Mouse (Mus musculus): ENCODE results near the gene BC048562. TPM values are rescaled to one million over a fixed set of nuclear protein-coding genes. Genes with fewer than 3 reads are reported as not detected.

BC048562 gene
- total and polyA plus RNA-seq, 3 experiments = not detected

GRCm38 (mm10) chr9:108481520-108482210, 45.4 kb downstream of the BC048562 start:
- H3K79me2 ChIP-seq (replicated peaks; ENCODE audit: control insufficient read depth, insufficient read depth, low read length) = peaks cover 8% of the 10 kb centered on the region
- H3K36me3 ChIP-seq (ENCODE audit: control insufficient read depth, insufficient read depth, low read length) = no peaks in the 10 kb centered on the region
- peak overlapping the region; percentile 81 for H3K4me3 ChIP-seq
- peak overlapping the region; percentile 99 for H3K27ac ChIP-seq
- no peaks in the 10 kb centered on the region for H3K27me3 ChIP-seq (ENCODE audit: control insufficient read depth, insufficient read depth, low read length)
- 0 out of 2 replicates have a peak, but pooled peaks have one; percentile 49 for TF ChIP-seq POLR2A (IDR thresholded peaks at IDR 0.05; ENCODE audit: insufficient read depth, low read depth, low read length)
- TF ChIP-seq CTCF (IDR thresholded peaks at IDR 0.05) = no peak
- WGBS = 60% methylated on average over 19 of the region's 19 CpGs
- intact Hi-C loops (cut with DNase I) = no loop called here
- peak; percentile 42 to 62 for DNase-seq
- peaks cover 11% of the 10 kb centered on the region for H3K4me1 ChIP-seq (ENCODE audit: control insufficient read depth, insufficient read depth, low read length)
- peak overlapping the region; percentile 91 for H3K9ac ChIP-seq (ENCODE audit: low read depth, low read length)

DNA sequence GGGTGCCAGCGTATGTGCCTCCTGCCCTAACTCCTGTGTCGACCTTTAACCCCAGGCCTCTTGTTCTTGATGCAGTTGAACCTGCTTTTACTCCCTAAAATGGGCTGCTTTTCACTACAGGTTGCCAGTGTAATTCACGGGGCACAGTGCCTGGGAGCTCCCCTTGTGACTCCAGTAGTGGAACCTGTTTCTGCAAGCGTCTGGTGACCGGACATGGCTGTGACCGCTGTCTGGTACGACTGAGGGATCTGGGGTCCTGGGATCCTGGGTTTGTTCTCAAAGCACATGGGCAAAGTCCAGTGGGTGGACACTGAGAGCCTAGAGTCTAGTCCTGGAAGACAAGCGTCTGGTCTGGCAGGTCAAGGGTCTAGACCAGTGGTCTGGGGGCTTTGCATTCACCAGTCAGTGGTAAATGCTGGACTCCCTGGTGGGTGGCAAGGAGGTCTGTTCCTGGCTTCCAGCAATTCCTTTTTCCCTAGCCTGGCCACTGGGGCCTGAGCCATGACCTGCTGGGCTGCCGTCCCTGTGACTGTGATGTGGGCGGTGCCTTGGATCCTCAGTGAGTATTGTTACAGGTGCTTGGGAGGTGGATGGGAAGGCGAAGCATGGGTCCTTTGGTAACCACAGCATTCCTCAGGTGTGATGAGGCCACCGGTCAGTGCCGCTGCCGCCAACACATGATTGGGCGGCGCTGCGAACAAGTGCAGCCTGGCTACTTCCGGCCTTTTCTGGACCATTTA, 46.9 kb downstream of the BC048562 start:
- DNase-seq = no peak
- WGBS = 86% methylated on average over 18 of the region's 18 CpGs
- H3K4me1 ChIP-seq (ENCODE audit: control insufficient read depth, insufficient read depth, low read length) = peaks cover 11% of the 10 kb centered on the region

GRCm38 (mm10) chr9:108484021-108484420, 47.7 kb downstream of the BC048562 start:
- intact Hi-C loops (cut with DNase I) = no loop called here
- DNase-seq = no peak
- WGBS = 94% methylated on average over 15 of the region's 15 CpGs
- Histone ChIP-seq H3K79me2 (replicated peaks; ENCODE audit: control insufficient read depth, insufficient read depth, low read length) (peaks cover 8% of the 10 kb centered on the region), H3K4me1 (ENCODE audit: control insufficient read depth, insufficient read depth, low read length) (peaks cover 10% of the 10 kb centered on the region), H3K27ac (no peak overlapping the region), H3K9ac (ENCODE audit: low read depth, low read length) (no peak overlapping the region), H3K36me3 (ENCODE audit: control insufficient read depth, insufficient read depth, low read length) (no peaks in the 10 kb centered on the region), H3K4me3 (no peak overlapping the region), H3K27me3 (ENCODE audit: control insufficient read depth, insufficient read depth, low read length) (no peaks in the 10 kb centered on the region)
- TF ChIP-seq POLR2A (IDR thresholded peaks at IDR 0.05; ENCODE audit: insufficient read depth, low read depth, low read length) (no peak), CTCF (IDR thresholded peaks at IDR 0.05) (no peak), EP300 (IDR thresholded peaks at IDR 0.05; ENCODE audit: insufficient read depth, low read depth, low read length) (no peak)

More for the DNA sequence above, 46.9 kb downstream of the BC048562 start:
- Histone ChIP-seq H3K9ac (ENCODE audit: low read depth, low read length) (no peak overlapping the region), H3K27ac (no peak overlapping the region; the same call in 1 of the 2 replicates), H3K27me3 (ENCODE audit: control insufficient read depth, insufficient read depth, low read length) (no peaks in the 10 kb centered on the region), H3K4me3 (peak overlapping the region; percentile 2; the same call in 1 of the 2 replicates), H3K79me2 (replicated peaks; ENCODE audit: control insufficient read depth, insufficient read depth, low read length) (peaks cover 8% of the 10 kb centered on the region), H3K36me3 (ENCODE audit: control insufficient read depth, insufficient read depth, low read length) (no peaks in the 10 kb centered on the region)
- intact Hi-C loops (cut with DNase I) = no loop called here
- TF ChIP-seq POLR2A (IDR thresholded peaks at IDR 0.05; ENCODE audit: insufficient read depth, low read depth, low read length) (0 out of 2 replicates have a peak, but pooled peaks have one; percentile 27), CTCF (IDR thresholded peaks at IDR 0.05) (no peak)

GRCm38 (mm10) chr9:108485301-108485875, 49.1 kb downstream of the BC048562 start:
- Histone ChIP-seq H3K27me3 (ENCODE audit: control insufficient read depth, insufficient read depth, low read length) (no peaks in the 10 kb centered on the region), H3K36me3 (ENCODE audit: control insufficient read depth, insufficient read depth, low read length) (no peaks in the 10 kb centered on the region), H3K9ac (ENCODE audit: low read depth, low read length) (no peak overlapping the region), H3K79me2 (replicated peaks; ENCODE audit: control insufficient read depth, insufficient read depth, low read length) (peaks cover 3% of the 10 kb centered on the region), H3K4me3 (no peak overlapping the region), H3K27ac (no peak overlapping the region), H3K4me1 (ENCODE audit: control insufficient read depth, insufficient read depth, low read length) (peaks cover 9% of the 10 kb centered on the region)
- TF ChIP-seq POLR2A (IDR thresholded peaks at IDR 0.05; ENCODE audit: insufficient read depth, low read depth, low read length) (no peak), CTCF (IDR thresholded peaks at IDR 0.05) (no peak), EP300 (IDR thresholded peaks at IDR 0.05; ENCODE audit: insufficient read depth, low read depth, low read length) (no peak)
- WGBS = 94% methylated on average over 19 of the region's 19 CpGs
- no peak for DNase-seq
- intact Hi-C loops (cut with DNase I) = no loop called here

DNA sequence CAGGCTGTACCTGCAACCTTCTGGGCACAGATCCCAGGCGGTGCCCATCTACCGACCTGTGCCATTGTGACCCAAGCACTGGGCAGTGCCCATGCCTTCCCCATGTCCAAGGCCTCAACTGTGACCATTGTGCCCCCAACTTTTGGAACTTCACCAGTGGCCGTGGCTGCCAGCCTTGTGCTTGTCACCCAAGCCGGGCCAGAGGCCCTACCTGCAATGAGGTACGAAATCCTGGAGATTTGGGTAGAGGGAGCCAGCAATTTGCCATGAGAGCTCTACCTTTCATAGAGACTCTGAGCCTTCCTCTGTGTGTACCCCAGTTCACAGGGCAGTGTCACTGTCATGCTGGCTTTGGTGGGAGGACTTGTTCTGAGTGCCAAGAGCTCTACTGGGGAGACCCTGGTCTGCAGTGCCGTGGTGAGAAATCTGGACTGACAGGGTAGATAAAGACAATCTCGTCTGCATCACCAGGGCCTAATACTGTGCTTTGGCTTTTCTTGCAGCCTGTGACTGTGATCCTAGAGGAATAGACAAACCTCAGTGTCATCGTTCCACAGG, 50.8 kb downstream of the BC048562 start:
- DNase-seq = no peak
- Histone ChIP-seq H3K9ac (ENCODE audit: low read depth, low read length) (no peak overlapping the region), H3K79me2 (replicated peaks; ENCODE audit: control insufficient read depth, insufficient read depth, low read length) (peaks cover 2% of the 10 kb centered on the region; the same call in 1 of the 2 replicates), H3K27ac (no peak overlapping the region), H3K4me1 (ENCODE audit: control insufficient read depth, insufficient read depth, low read length) (peaks cover 5% of the 10 kb centered on the region), H3K4me3 (no peak overlapping the region), H3K36me3 (ENCODE audit: control insufficient read depth, insufficient read depth, low read length) (peaks cover 2% of the 10 kb centered on the region; the same call in 1 of the 2 replicates), H3K27me3 (ENCODE audit: control insufficient read depth, insufficient read depth, low read length) (no peaks in the 10 kb centered on the region)
- no peak for TF ChIP-seq CTCF (IDR thresholded peaks at IDR 0.05)
- no peak for TF ChIP-seq EP300 (IDR thresholded peaks at IDR 0.05; ENCODE audit: insufficient read depth, low read depth, low read length)
- TF ChIP-seq POLR2A (IDR thresholded peaks at IDR 0.05; ENCODE audit: insufficient read depth, low read depth, low read length) = no peak
- WGBS = 89% methylated on average over 8 of the region's 8 CpGs
- intact Hi-C loops (cut with DNase I) = no loop called here
